Mouse (Mus musculus): Measurements from ENCODE around the gene Trim12a. TPM values are rescaled to one million over a fixed set of nuclear protein-coding genes. Genes with fewer than 3 reads are reported as not detected.
"Not testable (repeated sequence)": the region's sequence is repeated elsewhere in the genome, so short reads cannot be mapped to it uniquely, and the experiment has no call there.

Gene Trim12a
- 7.1 and 7.2 TPM in 2 replicates for polyA plus RNA-seq (2015; fragmentation: Nextera tagmentation; extraction: Ambion mirVana)

DNA sequence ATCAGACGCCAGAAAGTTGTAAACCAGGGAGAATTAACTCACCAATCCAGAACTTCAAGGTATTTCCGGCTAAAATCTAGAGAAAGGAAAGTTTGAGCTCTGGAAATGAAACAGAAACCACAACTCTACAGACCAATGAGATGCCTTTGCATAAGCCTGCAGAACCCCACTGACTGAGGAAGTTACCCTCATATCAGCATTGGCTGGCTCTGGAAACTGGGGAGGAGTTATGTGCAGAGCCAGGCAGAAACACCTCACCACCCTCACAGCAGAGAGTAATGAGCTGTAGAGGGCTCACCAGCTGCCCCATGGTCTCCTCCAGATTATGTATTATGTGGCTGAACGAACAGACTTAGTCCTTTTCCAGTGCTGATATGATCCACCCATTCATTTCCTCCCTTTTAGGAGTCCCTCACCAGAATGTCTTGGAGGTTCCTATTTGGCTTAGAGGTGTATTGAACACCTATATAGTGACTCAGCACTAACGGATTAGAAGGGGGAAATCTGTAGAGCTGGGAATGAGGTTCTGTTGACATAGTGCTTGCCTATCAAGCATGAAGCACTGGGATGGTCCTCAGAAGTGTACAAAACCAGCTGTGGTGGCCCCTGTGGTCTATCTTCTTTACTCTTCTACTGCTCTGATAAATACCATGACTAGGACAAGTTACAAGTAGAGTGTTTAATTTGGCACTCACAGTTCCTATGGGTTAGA lies at the start of gene Trim12a:
Trim12a (minus strand) TSS at position 98 of the 712 bp plus-strand sequence.
- not testable (repeated sequence) for H3K4me1 ChIP-seq, H3K36me3 ChIP-seq, H3K27ac ChIP-seq, H3K27me3 ChIP-seq, H3K9me3 ChIP-seq
- 0 out of 2 replicates have a peak, but pooled peaks have one; percentile 64 for ATAC-seq (ENCODE audit: insufficient number of reproducible peaks, insufficient read depth, low FRiP score, low TSS enrichment, low read depth)
- H3K4me3 ChIP-seq, result peak within 1 kb of the TSS; percentile 44
- H3K9ac ChIP-seq, result peak within 1 kb of the TSS; percentile 65
- H3K4me2 ChIP-seq, result peak within 1 kb of the TSS; percentile 55
- WGBS, result 27% methylated on average over 4 of the region's 4 CpGs

DNA sequence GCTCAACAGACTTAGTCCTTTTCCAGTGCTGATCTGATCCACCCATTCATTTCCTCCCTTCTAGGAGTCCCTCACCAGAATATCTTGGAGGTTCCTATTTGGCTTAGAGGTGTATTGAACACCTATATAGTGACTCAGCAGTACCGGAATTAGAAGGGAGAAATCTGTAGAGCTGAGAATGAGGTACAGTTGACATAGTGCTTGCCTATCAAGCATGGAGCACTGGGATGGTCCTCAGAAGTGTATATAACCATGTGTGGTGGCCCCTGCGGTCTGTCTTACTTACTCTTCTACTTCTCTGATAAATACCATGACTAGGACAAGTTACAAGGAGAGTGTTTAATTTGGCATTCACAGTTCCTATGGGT lies 38.3 kb upstream of the Trim12a start:
- H3K27ac ChIP-seq, result 0 out of 2 replicates have a peak overlapping the region, but pooled peaks have one; percentile 28
- H3K4me2 ChIP-seq, result peak overlapping the region; percentile 62
- no peaks in the 10 kb centered on the region for H3K4me1 ChIP-seq
- no peaks in the 10 kb centered on the region for H3K36me3 ChIP-seq
- H3K9ac ChIP-seq, result no peak overlapping the region
- 65% methylated on average over 2 of the region's 2 CpGs for WGBS
- peak overlapping the region; percentile 46 for H3K4me3 ChIP-seq
- H3K9me3 ChIP-seq, result no peaks in the 10 kb centered on the region
- H3K27me3 ChIP-seq, result no peaks in the 10 kb centered on the region
- 0 out of 2 replicates have a peak, but pooled peaks have one; percentile 18 for ATAC-seq (ENCODE audit: insufficient number of reproducible peaks, insufficient read depth, low FRiP score, low TSS enrichment, low read depth)

DNA sequence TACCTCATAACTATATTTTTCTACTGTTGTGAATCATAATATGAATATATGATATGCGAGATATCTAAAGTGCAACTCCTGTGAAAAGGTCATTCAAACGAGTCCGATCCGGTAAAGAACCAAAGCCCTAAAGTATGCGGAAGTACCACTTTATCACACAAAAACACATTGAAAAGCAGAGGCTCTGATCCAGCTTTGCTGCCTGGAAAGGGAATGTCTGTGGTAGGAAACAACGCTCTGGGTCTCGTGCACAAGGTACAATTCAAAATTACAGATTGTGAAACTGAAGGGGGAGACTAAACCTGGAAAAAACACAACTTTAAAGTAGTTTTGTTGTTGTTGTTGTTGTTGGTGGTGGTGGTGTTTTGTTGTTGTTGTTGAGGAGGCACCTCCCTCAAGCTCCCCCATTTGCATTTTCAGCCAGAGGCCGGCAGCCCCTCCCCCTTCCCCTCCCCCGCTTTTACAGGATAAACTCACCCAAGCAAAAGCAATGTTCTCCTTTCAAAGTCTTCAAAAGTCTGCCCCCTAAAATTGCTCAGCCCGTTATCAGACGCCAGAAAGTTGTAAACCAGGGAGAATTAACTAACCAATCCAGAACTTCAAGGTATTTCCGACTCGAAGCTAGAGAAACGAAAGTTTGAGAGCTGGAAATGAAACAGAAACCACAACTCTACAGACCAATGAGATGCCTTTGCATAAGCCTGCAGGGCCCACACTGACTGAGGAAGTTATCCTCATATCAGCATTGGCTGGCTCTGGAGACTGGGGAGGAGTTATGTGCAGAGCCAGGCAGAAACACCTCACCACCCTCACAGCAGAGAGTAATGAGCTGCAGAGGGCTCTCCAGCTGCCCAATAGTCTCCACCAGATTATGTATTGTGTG lies 37.7 kb upstream of the Trim12a start, which contains the start of gene Trim12c:
Trim12c (minus strand) TSS at position 646 of the 883 bp plus-strand sequence.
- Histone ChIP-seq H3K27me3 (no peaks in the 10 kb centered on the region), H3K27ac (0 out of 2 replicates have a peak within 1 kb of the TSS, but pooled peaks have one; percentile 28), H3K4me2 (peak within 1 kb of the TSS; percentile 62), H3K4me1 (no peaks in the 10 kb centered on the region), H3K36me3 (no peaks in the 10 kb centered on the region), H3K9ac (peak within 1 kb of the TSS; percentile 63), H3K4me3 (peak within 1 kb of the TSS; percentile 46), H3K9me3 (no peaks in the 10 kb centered on the region)
- peak; percentile 98 for ATAC-seq (ENCODE audit: insufficient number of reproducible peaks, insufficient read depth, low FRiP score, low TSS enrichment, low read depth)
- whole genome bisulfite sequencing, result 5% methylated on average over 14 of the region's 14 CpGs

- H3K27me3 ChIP-seq, result not testable (repeated sequence)
Measured at GRCm38 (mm10) chr7:104348043-104348442, 32.8 kb upstream of the Trim12a start.

DNA sequence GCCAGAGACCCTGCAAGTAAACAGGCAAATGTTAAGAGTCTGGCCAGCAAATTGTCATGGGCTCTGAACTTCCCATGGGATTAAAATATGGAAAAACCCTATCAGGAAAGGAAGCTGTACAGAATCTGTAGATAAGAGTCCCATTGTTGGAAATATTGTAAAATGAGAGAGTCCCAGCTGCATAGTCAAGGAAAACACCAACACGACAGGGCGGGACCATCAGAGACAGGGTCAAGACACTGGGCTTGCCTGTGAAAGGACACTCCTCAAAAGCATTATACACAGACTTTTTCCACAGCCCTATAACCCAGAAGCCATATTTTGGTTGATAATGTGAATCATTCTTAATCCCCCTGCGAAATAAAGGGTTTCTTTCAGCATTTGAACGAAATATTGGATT lies 25.5 kb upstream of the Trim12a start:
- not testable (repeated sequence) for H3K9me3 ChIP-seq; H3K27ac ChIP-seq; ATAC-seq (ENCODE audit: insufficient number of reproducible peaks, insufficient read depth, low FRiP score, low TSS enrichment, low read depth); H3K27me3 ChIP-seq; H3K4me2 ChIP-seq; H3K4me1 ChIP-seq; H3K4me3 ChIP-seq; H3K9ac ChIP-seq; H3K36me3 ChIP-seq
- 89% methylated on average over 4 of the region's 4 CpGs for WGBS

More at GRCm38 (mm10) chr7:104348043-104348442, 32.8 kb upstream of the Trim12a start:
- not testable (repeated sequence) for H3K4me2 ChIP-seq; H3K27ac ChIP-seq; H3K4me3 ChIP-seq; H3K36me3 ChIP-seq; ATAC-seq (ENCODE audit: insufficient number of reproducible peaks, insufficient read depth, low FRiP score, low TSS enrichment, low read depth); H3K9ac ChIP-seq; H3K9me3 ChIP-seq; H3K4me1 ChIP-seq
- WGBS, result 86% methylated on average over 4 of the region's 4 CpGs

DNA sequence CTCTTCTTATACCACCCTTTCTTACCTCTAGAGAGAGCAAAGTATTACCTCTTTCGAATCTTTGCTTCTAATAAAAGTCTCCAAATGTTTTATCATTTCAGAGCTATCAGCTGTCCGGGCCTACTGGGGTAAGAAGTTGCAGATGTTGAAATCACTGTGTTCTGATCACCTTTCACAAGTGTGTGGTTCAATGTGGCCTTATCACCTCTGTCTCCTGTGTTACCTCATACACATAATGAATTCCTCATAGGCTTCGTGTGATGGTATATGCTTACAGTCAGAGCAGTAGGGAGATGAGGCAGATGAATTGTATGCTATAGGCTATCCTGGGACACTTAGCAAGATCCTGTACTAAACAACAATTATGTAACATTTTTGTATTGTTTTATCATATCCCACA lies 20.3 kb upstream of the Trim12a start:
- not testable (repeated sequence) for H3K9me3 ChIP-seq; ATAC-seq (ENCODE audit: insufficient number of reproducible peaks, insufficient read depth, low FRiP score, low TSS enrichment, low read depth); H3K9ac ChIP-seq

GRCm38 (mm10) chr7:104329171-104329570 lies 13.9 kb upstream of the Trim12a start, which contains the start of gene Trim34b:
Trim34b (plus strand) TSS chr7:104329471.
- not testable (repeated sequence) for H3K4me1 ChIP-seq; ATAC-seq (ENCODE audit: insufficient number of reproducible peaks, insufficient read depth, low FRiP score, low TSS enrichment, low read depth); H3K36me3 ChIP-seq; H3K9me3 ChIP-seq; H3K4me3 ChIP-seq; H3K27me3 ChIP-seq; H3K27ac ChIP-seq; H3K9ac ChIP-seq; H3K4me2 ChIP-seq
- 83% methylated on average over 2 of the region's 2 CpGs for WGBS

More for the DNA sequence above, 20.3 kb upstream of the Trim12a start:
- not testable (repeated sequence) for H3K4me2 ChIP-seq, H3K27me3 ChIP-seq, H3K27ac ChIP-seq, H3K36me3 ChIP-seq, H3K4me3 ChIP-seq, H3K4me1 ChIP-seq
- 76% methylated on average over 3 of the region's 3 CpGs for WGBS

GRCm38 (mm10) chr7:104322028-104322427 lies 6.8 kb upstream of the Trim12a start:
- Histone ChIP-seq H3K9me3 (no peaks in the 10 kb centered on the region), H3K4me1 (no peaks in the 10 kb centered on the region), H3K4me3 (no peak overlapping the region), H3K27me3 (no peaks in the 10 kb centered on the region), H3K4me2 (no peak overlapping the region), H3K9ac (no peak overlapping the region), H3K36me3 (no peaks in the 10 kb centered on the region), H3K27ac (no peak overlapping the region)
- ATAC-seq (ENCODE audit: insufficient number of reproducible peaks, insufficient read depth, low FRiP score, low TSS enrichment, low read depth), result no peak
- WGBS, result 78% methylated on average over 9 of the region's 9 CpGs

DNA sequence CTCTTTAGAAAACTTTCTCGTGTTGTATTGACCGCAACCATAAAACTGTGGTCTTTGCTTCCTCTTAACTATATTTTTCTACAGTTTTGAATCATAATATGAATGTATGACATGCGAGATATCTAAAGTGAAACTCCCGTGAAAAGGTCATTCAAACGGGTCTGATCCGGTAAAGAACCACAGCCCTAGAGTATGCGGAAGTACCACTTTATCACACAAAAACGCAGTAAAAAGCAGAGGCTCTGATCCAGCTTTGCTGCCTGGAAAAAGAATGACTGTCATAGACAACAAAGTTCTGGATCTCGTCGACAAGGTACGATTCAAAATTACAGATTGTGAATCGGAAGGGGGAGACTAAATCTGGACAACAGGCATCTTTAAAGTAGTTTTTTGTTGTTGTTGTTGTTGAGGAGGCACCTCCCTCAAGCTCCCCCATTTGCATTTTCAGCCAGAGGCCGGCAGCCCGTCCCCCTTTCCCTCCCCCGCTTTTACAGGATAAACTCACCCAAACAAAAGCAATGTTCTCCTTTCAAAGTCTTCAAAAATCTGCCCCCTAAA lies 391 bp downstream of the Trim12a start:
- no peaks in the 10 kb centered on the region for H3K9me3 ChIP-seq
- H3K4me3 ChIP-seq, result peak overlapping the region; percentile 44
- H3K9ac ChIP-seq, result peak overlapping the region; percentile 65
- no peak overlapping the region for H3K27ac ChIP-seq
- H3K4me1 ChIP-seq, result no peaks in the 10 kb centered on the region
- H3K36me3 ChIP-seq, result no peaks in the 10 kb centered on the region
- no peak for ATAC-seq (ENCODE audit: insufficient number of reproducible peaks, insufficient read depth, low FRiP score, low TSS enrichment, low read depth)
- peak overlapping the region; percentile 55 for H3K4me2 ChIP-seq
- WGBS, result 13% methylated on average over 15 of the region's 15 CpGs
- no peaks in the 10 kb centered on the region for H3K27me3 ChIP-seq

DNA sequence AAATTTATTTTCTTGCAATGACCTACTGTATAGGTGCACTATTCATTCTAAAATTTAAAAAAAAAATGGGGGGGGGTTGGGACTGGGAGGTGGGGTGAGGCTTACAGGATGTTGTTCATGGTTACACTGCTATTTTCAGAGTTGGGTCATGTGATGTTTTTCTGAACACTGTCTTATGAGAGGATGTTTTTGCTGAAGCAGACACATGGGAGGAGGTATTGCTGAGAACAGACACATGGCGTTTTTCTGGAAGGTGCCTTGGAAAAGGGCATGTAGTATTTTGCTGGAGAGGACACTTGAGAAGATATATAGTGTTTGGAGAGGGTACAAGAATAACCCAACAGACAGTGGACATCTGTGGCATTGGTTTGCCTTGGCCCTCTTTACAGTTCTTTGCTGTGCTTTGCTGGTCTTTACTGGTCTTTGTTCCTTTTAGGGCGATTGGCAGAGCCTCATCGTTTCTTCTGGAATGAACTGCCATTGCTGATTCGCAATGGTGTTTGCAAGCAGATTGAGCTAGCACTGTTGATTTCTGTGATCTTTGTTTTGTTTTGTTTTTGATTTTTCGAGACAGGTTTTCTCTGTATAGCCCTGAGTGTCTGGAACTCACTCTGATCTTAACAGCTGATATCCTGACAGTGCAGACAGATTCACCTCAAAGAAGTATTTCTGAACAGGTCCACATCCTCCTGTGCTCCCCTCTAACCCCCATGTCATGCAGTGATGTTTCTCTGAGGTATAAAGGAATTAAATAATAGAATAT lies 23.4 kb downstream of the Trim12a start:
- no peaks in the 10 kb centered on the region for H3K4me1 ChIP-seq
- H3K4me3 ChIP-seq, result no peak overlapping the region
- no peak overlapping the region for H3K27ac ChIP-seq
- H3K4me2 ChIP-seq, result no peak overlapping the region
- WGBS, result 83% methylated on average over 5 of the region's 5 CpGs
- no peaks in the 10 kb centered on the region for H3K36me3 ChIP-seq
- no peak for ATAC-seq (ENCODE audit: insufficient number of reproducible peaks, insufficient read depth, low FRiP score, low TSS enrichment, low read depth)
- no peak overlapping the region for H3K9ac ChIP-seq
- H3K27me3 ChIP-seq, result no peaks in the 10 kb centered on the region
- H3K9me3 ChIP-seq, result no peaks in the 10 kb centered on the region

DNA sequence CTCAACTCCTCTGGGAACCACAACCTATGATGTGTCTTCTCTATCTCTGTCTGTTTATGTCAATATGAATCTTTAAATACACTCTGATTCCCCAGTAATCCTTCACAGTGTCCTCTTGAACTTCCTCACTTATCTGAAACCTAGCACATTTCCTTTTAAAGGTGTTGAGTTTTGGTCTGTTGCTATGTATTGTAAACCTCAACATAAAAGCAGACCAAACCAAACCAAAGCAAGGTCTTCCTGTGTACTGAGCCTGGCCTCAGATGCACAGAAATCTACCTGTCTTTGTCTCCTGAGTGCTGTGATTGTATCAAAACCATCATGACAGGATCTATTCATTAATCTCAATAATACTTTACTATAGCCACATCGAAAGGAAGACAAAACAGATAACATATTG lies 24.6 kb downstream of the Trim12a start:
- H3K27me3 ChIP-seq, result no peaks in the 10 kb centered on the region
- no peaks in the 10 kb centered on the region for H3K36me3 ChIP-seq
- H3K4me2 ChIP-seq, result no peak overlapping the region
- H3K27ac ChIP-seq, result no peak overlapping the region
- no peak for ATAC-seq (ENCODE audit: insufficient number of reproducible peaks, insufficient read depth, low FRiP score, low TSS enrichment, low read depth)
- no peaks in the 10 kb centered on the region for H3K4me1 ChIP-seq
- H3K9me3 ChIP-seq, result no peaks in the 10 kb centered on the region
- 81% methylated on average over 1 of the region's 1 CpGs for WGBS
- H3K4me3 ChIP-seq, result no peak overlapping the region
- no peak overlapping the region for H3K9ac ChIP-seq

All from embryonic facial prominence, embryonic 13.5 days (tissue).